Mouse (Mus musculus) olfactory bulb, adult 2 months (tissue): ENCODE results near the gene Hyal3. TPM values are rescaled to one million over a fixed set of nuclear protein-coding genes. Genes with fewer than 3 reads are reported as not detected.
A peak's percentile ranks its signal among the peaks of the same experiment; 100 is the strongest.

ENCODE experiments used
- H3K27ac ChIP-seq: fragments of 200-500 bp; 2 replicates; pipeline ENCODE4 v1.5.1; 2012; ENCODE audit warnings: low read depth, low read length; ENCODE audit not compliant: insufficient read depth
- H3K4me1 ChIP-seq: fragments of 200-500 bp; 2 replicates; pipeline ENCODE4 v1.6.1; 2012; ENCODE audit warnings: low read length; ENCODE audit not compliant: control insufficient read depth, insufficient read depth
- H3K4me3 ChIP-seq: fragments of 200-500 bp; 2 replicates; pipeline ENCODE4 v1.5.1; 2012; ENCODE audit warnings: mild to moderate bottlenecking, low read depth, low read length, moderate library complexity; ENCODE audit not compliant: insufficient read depth
- CTCF ChIP-seq: fragments of 200-500 bp; IDR thresholded peaks from 2 replicates; pipeline ENCODE4 v1.5.1; 2012; ENCODE audit warnings: low read depth, mild to moderate bottlenecking, low read length, moderate library complexity; ENCODE audit not compliant: insufficient read depth
- POLR2A ChIP-seq: fragments of 200-500 bp; IDR thresholded peaks from 2 replicates; pipeline ENCODE4 v1.6.1; 2012; ENCODE audit warnings: mild to moderate bottlenecking, low read depth, low read length, moderate library complexity; ENCODE audit not compliant: insufficient read depth
- WGBS: fragments of 180-500 bp; shearing (Covaris S2); methylation state at CpG from one replicate; pipeline ENCODE4 v1.1.7; 2018; 5-methylcytosine and 5-hydroxymethylcytosine counted together
- polyA plus RNA-seq: library from polyadenylated mRNA; stranded (reverse); fragments of >200 nt; gene quantifications from 2 replicates; pipeline ENCODE4 v1.2.4, GENCODE M21; 2012; ENCODE audit warnings: low replicate concordance; ENCODE audit not compliant: missing spikeins, insufficient read depth, insufficient read length

Hyal3 gene
- polyA plus RNA-seq, 1 experiment, result not detected

DNA sequence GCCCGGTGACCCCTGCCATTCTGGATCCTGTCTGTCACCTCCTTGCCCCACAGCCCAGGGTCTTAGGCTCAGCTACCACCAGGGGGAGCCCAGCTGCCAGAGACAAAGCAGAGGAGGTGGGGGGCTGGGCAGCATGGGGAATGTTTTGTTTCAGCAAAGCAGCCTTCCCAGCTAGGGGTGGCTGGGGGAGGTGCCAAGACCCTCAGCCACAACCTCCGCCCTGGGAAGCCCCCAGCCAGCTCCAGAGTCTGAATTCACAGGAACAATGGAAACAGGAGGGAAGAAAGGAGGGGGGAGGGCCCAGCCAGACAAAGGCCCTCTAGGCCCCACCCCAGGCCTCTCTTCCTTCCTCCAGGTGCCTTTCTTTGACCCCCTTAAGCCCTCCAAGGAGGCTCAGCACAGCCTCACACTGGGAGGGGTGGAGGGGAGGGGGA, 46.2 kb downstream of the Hyal3 start:
- H3K4me1 ChIP-seq, result peaks cover 65% of the 10 kb centered on the region
- 2% methylated on average over 2 of the region's 2 CpGs for WGBS

DNA sequence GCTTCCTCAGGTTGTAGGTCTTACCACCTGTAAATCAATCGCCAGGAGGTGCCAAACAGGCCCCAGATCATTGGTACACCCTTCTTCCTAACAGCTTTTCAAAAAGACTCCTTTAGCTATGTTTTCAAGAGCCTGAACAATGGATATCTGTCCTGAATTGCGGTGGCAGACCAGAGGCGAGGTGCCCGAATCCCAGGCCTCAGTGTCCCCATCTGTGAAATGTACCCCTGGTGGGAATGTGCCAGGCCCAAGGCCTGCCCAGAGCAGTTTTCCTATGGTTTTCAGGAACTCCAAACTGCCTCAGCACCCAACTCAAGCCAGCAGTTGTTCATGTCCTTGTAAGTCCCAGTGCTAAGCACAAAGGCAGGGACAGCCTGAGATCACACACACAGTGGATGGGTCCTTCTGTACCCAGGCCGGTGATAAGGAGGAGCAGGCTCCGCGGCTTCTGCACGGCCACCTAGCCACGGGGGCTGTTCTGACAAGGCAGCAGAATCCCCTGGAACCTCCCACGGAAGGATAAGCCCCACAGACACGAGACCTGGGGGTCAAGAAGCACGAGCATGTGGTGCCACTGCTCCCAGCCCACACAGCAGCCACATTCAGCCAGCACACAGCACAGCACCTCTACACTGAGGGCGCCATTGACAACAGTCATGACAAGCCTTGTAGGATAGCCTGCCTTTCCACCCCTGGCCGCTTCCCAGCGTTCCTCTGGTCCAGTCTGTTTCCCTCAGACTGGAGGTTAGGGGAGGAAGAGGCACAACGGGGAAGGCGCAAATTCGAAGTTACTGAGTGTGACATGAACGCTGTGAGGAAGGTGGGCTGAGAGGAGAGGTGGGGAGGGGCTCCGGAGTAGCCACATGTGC, 47.0 kb downstream of the Hyal3 start:
- H3K4me1 ChIP-seq, result peaks cover 73% of the 10 kb centered on the region
- WGBS, result 28% methylated on average over 20 of the region's 20 CpGs

More for the DNA sequence above, 46.2 kb downstream of the Hyal3 start:
- no peak overlapping the region for H3K4me3 ChIP-seq
- peak overlapping the region; percentile 63 for H3K27ac ChIP-seq
- no peak for TF ChIP-seq POLR2A
- TF ChIP-seq CTCF, result peak; percentile 97

DNA sequence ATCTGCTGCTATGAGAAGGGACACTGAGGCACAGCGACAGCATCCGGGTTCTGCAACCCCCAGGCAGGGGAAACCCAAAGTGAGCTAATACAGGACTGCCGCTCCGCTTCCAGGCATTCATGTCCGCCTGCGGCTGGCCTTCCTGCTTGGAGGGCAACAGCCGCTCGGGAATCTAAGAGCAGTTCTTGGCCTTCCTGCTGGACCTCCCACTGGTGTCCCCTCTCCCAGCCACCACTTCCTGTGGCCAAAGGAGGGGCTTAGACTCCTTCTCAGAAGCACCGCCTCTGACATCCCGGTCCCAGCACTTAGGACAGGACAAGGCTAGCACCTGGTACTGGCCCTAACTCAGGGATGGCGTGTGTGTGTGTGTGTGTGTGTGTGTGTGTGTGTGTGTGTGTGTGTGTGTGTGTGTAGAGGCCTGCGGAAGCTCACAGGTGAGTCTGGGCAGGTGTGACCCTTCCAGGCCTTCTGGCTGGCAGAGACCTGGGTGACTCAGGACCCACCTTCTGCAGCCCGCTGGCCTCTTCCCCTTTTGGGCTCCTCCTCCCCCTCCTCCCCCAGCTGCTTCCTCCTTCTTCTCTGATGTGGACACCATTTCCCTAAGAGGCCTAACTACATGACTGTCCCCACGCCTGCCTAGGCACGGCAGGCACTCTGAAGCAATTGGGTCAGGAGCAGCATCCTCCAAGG, 48.2 kb downstream of the Hyal3 start:
- TF ChIP-seq POLR2A, result no peak
- no peak for TF ChIP-seq CTCF
- H3K4me1 ChIP-seq, result peaks cover 77% of the 10 kb centered on the region
- H3K27ac ChIP-seq, result no peak overlapping the region
- no peak overlapping the region for H3K4me3 ChIP-seq
- 62% methylated on average over 15 of the region's 15 CpGs for WGBS

More for the DNA sequence above, 47.0 kb downstream of the Hyal3 start:
- no peak for TF ChIP-seq POLR2A
- no peak for TF ChIP-seq CTCF
- H3K27ac ChIP-seq, result peak overlapping the region; percentile 55
- H3K4me3 ChIP-seq, result no peak overlapping the region

DNA sequence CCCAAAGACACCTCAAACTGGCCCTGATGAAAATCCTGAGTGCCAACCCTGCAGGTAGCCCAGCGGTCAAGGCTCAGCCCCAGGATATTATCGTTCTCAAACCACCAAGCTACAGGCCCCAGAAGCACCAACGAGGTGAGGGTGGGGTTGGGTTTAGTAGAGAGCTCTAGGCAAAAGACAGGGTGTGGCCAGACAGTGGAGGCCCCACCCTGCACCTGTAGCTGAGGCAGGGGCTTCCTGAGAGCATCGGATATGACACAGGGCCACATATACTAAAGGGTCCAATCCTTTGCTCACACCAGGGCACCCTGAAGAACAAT, 48.8 kb downstream of the Hyal3 start:
- 35% methylated on average over 4 of the region's 4 CpGs for WGBS
- Histone ChIP-seq H3K4me3 (no peak overlapping the region), H3K4me1 (peaks cover 78% of the 10 kb centered on the region), H3K27ac (no peak overlapping the region)
- TF ChIP-seq CTCF, result no peak
- no peak for TF ChIP-seq POLR2A

DNA sequence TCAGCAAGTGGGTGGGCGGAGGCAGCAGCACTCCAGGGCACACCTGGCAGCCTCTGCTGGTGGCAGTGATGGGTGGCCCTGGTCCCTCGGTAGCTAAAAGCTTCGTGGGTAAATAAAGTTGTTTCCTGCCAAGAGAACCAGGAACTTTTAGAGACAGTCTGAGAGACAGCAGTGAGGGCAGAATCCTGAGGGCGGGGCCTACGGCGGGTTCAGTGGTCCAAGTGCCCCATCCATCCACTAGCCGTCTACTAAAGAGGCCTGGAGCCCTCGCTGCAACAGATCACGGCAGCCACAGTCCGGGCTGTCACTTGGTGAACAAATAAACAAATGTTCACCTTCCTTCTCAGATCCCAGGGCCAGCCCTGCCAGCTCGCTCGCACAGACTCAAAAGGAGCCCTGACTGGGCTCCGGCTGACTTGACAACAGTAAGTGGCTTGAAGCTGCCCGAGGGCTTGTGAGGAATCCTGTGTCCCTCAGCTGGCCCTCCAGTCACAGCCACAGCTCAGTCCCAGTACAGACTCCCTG, 49.3 kb downstream of the Hyal3 start:
- 33% methylated on average over 14 of the region's 14 CpGs for WGBS
- Histone ChIP-seq H3K27ac (no peak overlapping the region), H3K4me1 (peaks cover 75% of the 10 kb centered on the region), H3K4me3 (no peak overlapping the region)
- TF ChIP-seq CTCF, result no peak

DNA sequence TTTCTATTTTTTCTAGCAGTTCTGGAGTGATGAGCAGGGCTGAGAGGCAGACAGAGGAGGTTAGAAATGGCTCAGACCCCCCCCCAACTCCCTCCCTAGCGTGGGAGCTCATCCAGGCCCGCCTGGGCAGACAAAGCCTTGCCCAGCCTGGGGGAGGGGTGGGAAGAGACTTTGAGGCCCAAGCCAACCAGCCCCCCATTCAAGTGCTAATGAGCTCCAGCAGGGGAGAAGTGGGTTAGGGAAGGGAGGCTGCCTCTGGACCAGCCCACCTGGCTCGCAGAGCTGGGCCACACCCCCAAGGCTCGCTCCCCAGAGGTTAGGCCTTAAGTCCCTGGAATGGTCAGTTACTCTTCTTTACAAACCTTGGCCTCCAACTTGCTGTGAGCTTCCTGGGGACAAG, 50.0 kb downstream of the Hyal3 start:
- WGBS, result 20% methylated on average over 4 of the region's 4 CpGs
- no peak overlapping the region for H3K27ac ChIP-seq

DNA sequence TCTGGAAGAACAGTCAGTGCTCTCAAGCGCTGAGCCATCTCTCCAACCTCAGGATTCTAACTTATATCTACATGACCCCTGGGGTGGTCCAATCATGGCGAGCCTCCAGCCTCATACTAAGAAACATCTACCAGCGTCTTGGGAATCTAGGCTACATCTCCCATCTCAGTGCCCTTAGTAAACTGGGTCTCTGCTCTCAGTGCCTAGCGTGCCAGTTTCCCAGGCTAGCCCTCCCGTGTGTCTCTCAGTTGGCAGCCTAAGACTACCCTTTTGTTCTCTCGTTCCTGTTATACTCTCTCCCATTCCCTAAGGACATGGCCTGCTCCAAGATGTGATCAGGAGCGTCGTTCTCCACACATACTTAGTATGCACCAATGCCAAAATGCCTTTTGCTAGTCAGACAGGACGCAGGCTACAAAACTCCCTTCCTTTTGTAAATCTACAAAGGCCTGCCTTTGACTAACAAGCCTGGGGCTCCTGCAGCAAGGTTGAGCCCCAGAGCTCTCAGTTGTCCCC, 50.8 kb downstream of the Hyal3 start:
- TF ChIP-seq POLR2A, result no peak
- 64% methylated on average over 9 of the region's 9 CpGs for WGBS

More for the DNA sequence above, 50.0 kb downstream of the Hyal3 start:
- TF ChIP-seq POLR2A (no peak), CTCF (no peak)
- H3K4me3 ChIP-seq, result no peak overlapping the region
- H3K4me1 ChIP-seq, result peaks cover 71% of the 10 kb centered on the region

DNA sequence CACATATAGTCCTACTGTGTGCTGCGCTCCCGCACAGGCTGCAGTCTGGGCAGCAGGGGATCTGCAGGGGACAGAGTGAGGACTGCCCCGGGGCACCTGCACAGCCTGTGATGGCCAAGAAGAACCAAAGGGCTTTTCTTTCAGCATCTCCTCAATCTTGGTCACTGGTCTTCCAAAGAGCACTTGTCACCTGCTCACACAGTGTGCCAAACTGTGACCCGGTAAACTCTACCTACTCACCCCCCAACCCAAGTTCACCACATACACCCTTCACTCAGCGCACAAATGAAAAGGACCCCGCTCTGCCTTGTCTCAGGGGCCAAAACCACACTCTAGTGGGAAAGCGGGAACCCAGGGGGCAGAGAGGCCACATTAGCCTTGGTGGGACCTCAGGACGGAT, 51.2 kb downstream of the Hyal3 start:
- TF ChIP-seq CTCF (no peak), POLR2A (no peak)
- WGBS, result 63% methylated on average over 8 of the region's 8 CpGs
- Histone ChIP-seq H3K27ac (peak overlapping the region; percentile 80), H3K4me1 (peaks cover 63% of the 10 kb centered on the region), H3K4me3 (no peak overlapping the region)

More for the DNA sequence above, 50.8 kb downstream of the Hyal3 start:
- Histone ChIP-seq H3K27ac (no peak overlapping the region), H3K4me1 (peaks cover 68% of the 10 kb centered on the region), H3K4me3 (no peak overlapping the region)

DNA sequence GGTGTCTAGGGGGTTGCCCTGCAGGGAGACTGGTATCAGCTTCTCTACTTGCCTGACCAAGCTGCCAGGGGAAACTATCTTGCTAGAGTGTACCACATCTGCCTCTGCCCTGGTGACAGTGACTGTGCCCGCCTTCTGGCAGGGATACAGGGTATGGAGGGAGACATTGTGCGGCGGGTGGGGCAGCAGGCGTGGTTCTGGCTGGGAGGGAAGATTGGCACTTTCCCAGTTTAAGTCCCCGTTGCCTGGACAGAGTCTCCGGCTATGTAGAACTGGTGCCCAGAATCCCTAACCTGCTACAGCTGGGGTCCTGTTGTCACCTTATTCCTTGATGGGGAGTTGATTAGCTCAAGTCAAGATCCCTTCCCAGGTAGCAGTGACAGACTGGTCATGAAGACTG, 51.9 kb downstream of the Hyal3 start:
- Histone ChIP-seq H3K4me1 (peaks cover 62% of the 10 kb centered on the region), H3K4me3 (peak overlapping the region; percentile 95), H3K27ac (peak overlapping the region; percentile 80)
- 8% methylated on average over 6 of the region's 6 CpGs for WGBS
- TF ChIP-seq CTCF (no peak), POLR2A (no peak)
